Mouse (Mus musculus): ENCODE results near the gene Sh2d2a. TPM values are rescaled to one million over a fixed set of nuclear protein-coding genes. Genes with fewer than 3 reads are reported as not detected.

Gene Sh2d2a
- total and polyA plus RNA-seq, 3 experiments = 23.2 to 66.8 (median 39.2) TPM

DNA sequence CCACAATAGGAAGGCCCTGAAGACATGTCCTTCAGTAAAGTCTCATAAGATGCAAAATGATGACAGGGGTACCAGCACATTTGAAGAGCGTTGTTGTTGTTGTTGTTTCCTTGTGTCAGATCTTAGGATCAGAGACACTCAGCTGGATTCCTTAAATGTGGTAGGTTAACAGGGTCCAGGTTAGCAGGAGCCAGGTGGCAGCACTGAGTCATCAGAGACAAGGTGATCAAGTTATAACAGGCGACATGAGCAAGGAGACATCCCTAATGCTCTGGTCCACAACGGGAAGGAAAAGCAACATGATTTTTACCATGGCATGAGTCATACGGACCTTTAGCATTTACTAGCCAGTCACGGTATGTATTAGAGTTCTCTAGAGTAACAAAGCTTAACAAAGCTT, 13.1 kb upstream of the Sh2d2a start:
- Histone ChIP-seq H3K27ac (ENCODE audit: insufficient read depth, low read depth) (no peak overlapping the region), H3K4me1 (ENCODE audit: control insufficient read depth in 1 of 2, insufficient read depth in 2 of 2) (peaks cover 8 to 28% of the 10 kb centered on the region in 2 experiments), H3K36me3 (replicated peaks in 1 of 2; ENCODE audit: control insufficient read depth in 1 of 2, insufficient read depth in 1 of 2, low read length in 1 of 2) (no peaks in the 10 kb centered on the region), H3K27me3 (replicated peaks) (no peaks in the 10 kb centered on the region), H3K9me3 (replicated peaks; ENCODE audit: low read length) (no peaks in the 10 kb centered on the region), H3K9ac (ENCODE audit: insufficient read depth, low read depth) (no peak overlapping the region), H3K4me2 (ENCODE audit: insufficient read depth, low read depth, poor library complexity, severe bottlenecking) (no peak overlapping the region), H3K4me3 (replicated peaks in 1 of 3; ENCODE audit: low read depth in 2 of 3, low read length in 2 of 3, poor library complexity in 1 of 3) (no peak overlapping the region), H3K79me2 (replicated peaks; ENCODE audit: control insufficient read depth, extremely low read depth, insufficient read depth, poor library complexity, severe bottlenecking) (no peaks in the 10 kb centered on the region)
- TF ChIP-seq SMC3 (IDR thresholded peaks at IDR 0.05; ENCODE audit: low read depth, low read length) (peak; percentile 31; the same call in 1 of the 2 replicates), RAD21 (IDR thresholded peaks at IDR 0.05; ENCODE audit: low read depth, low read length) (no peak; the same call in 1 of the 2 replicates), SIN3A (IDR thresholded peaks at IDR 0.05; ENCODE audit: low read length) (no peak), CTCF (conservative IDR thresholded peaks at IDR 0.05 in 1 of 2, IDR thresholded peaks at IDR 0.05 in 1 of 2; ENCODE audit: low read depth in 2 of 2, low read length in 2 of 2) (peak in 1 of 2 experiments; percentile 57; a peak in 2 of 4 replicates), NRF1 (IDR thresholded peaks at IDR 0.05; ENCODE audit: low read depth, low read length) (no peak)
- in situ Hi-C loops (cut with MboI; ENCODE audit: low pct_ligation_motif_present, low pct_unique_long_range_greater_than_20kb, low sequenced_read_pairs) (no loop called here), dilution Hi-C loops (cut with MboI; ENCODE audit: extremely low pct_ligation_motif_present, extremely low pct_unique_long_range_greater_than_20kb, low sequenced_read_pairs) (no loop called here)
- DNase-seq (ENCODE audit: extremely low read depth) = no peak

DNA sequence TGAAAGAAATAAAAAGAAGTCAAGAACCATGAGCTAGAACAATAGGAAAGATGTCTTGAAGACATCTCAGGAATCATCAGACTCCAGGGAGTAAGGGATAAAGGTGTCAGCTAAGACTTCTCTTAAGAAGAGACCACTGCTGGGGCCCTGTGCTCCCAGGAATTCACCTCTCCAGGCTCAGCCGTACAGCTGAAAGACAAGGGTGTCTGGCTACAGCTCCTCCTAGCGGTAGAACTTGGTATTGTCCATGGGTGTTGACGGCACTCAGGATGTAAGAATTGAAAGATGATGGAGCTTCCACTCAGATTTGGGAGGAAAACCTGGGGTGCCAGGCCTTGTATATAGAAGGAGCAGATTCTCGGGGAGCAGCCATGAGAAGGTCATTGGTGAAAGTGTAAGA, 7.9 kb upstream of the Sh2d2a start:
- no peak overlapping the region for H3K9ac ChIP-seq (ENCODE audit: insufficient read depth, low read depth)
- peaks cover 0 to 8% of the 10 kb centered on the region in 2 experiments; a peak in 1 of 4 replicates for H3K4me1 ChIP-seq (ENCODE audit: control insufficient read depth in 1 of 2, insufficient read depth in 2 of 2)
- in situ Hi-C loops (cut with MboI; ENCODE audit: low pct_ligation_motif_present, low pct_unique_long_range_greater_than_20kb, low sequenced_read_pairs) = no loop called here
- no peak overlapping the region for H3K4me2 ChIP-seq (ENCODE audit: insufficient read depth, low read depth, poor library complexity, severe bottlenecking)
- dilution Hi-C loops (cut with MboI; ENCODE audit: extremely low pct_ligation_motif_present, extremely low pct_unique_long_range_greater_than_20kb, low sequenced_read_pairs) = no loop called here
- no peaks in the 10 kb centered on the region for H3K9me3 ChIP-seq (replicated peaks; ENCODE audit: low read length)
- no peak overlapping the region for H3K27ac ChIP-seq (ENCODE audit: insufficient read depth, low read depth)
- H3K36me3 ChIP-seq (replicated peaks in 1 of 2; ENCODE audit: control insufficient read depth in 1 of 2, insufficient read depth in 1 of 2, low read length in 1 of 2) = no peaks in the 10 kb centered on the region
- peaks cover 14% of the 10 kb centered on the region for H3K27me3 ChIP-seq (replicated peaks)
- no peak overlapping the region for H3K4me3 ChIP-seq (replicated peaks in 1 of 3; ENCODE audit: low read depth in 2 of 3, low read length in 2 of 3, poor library complexity in 1 of 3)
- TF ChIP-seq ZC3H11A (IDR thresholded peaks at IDR 0.05; ENCODE audit: low read depth, low read length) = no peak
- TF ChIP-seq MAZ (IDR thresholded peaks at IDR 0.05; ENCODE audit: low read depth, low read length) = no peak
- no peak for TF ChIP-seq MYC (IDR thresholded peaks at IDR 0.05; ENCODE audit: low read depth, low read length)
- TF ChIP-seq CTCF (conservative IDR thresholded peaks at IDR 0.05 in 1 of 2, IDR thresholded peaks at IDR 0.05 in 1 of 2; ENCODE audit: low read depth in 2 of 2, low read length in 2 of 2) = peak; percentile 89 to 99
- no peak for TF ChIP-seq UBTF (IDR thresholded peaks at IDR 0.05; ENCODE audit: low read depth, low read length)
- TF ChIP-seq KAT2A (IDR thresholded peaks at IDR 0.05; ENCODE audit: insufficient replicate concordance, low read length) = no peak
- TF ChIP-seq EP300 (IDR thresholded peaks at IDR 0.05; ENCODE audit: low read length) = no peak
- no peak for TF ChIP-seq IRF4 (IDR thresholded peaks at IDR 0.05; ENCODE audit: low read depth, low read length)
- no peak for TF ChIP-seq ETS1 (conservative IDR thresholded peaks at IDR 0.05; ENCODE audit: low read depth, low read length)
- no peak for TF ChIP-seq MAFK (IDR thresholded peaks at IDR 0.05; ENCODE audit: insufficient replicate concordance, low read length)
- no peak for TF ChIP-seq HCFC1 (IDR thresholded peaks at IDR 0.05; ENCODE audit: low read depth, low read length)
- TF ChIP-seq TCF12 (IDR thresholded peaks at IDR 0.05; ENCODE audit: low read depth, low read length) = 0 out of 2 replicates have a peak, but pooled peaks have one; percentile 18
- peak; percentile 60 for TF ChIP-seq RAD21 (IDR thresholded peaks at IDR 0.05; ENCODE audit: low read depth, low read length)
- no peak for TF ChIP-seq PAX5 (IDR thresholded peaks at IDR 0.05; ENCODE audit: low read length)
- TF ChIP-seq CHD2 (IDR thresholded peaks at IDR 0.05; ENCODE audit: low read length) = no peak
- TF ChIP-seq USF2 (conservative IDR thresholded peaks at IDR 0.05; ENCODE audit: low read depth, low read length) = no peak
- TF ChIP-seq ZMIZ1 (IDR thresholded peaks at IDR 0.05; ENCODE audit: low read depth, low read length) = no peak
- no peak for TF ChIP-seq USF1 (IDR thresholded peaks at IDR 0.05; ENCODE audit: low read depth, low read length)
- no peak for TF ChIP-seq MEF2A (IDR thresholded peaks at IDR 0.05; ENCODE audit: borderline replicate concordance, low read depth, low read length)
- no peak for TF ChIP-seq SIN3A (IDR thresholded peaks at IDR 0.05; ENCODE audit: low read length)
- peak; percentile 87 for TF ChIP-seq SMC3 (IDR thresholded peaks at IDR 0.05; ENCODE audit: low read depth, low read length)
- H3K79me2 ChIP-seq (replicated peaks; ENCODE audit: control insufficient read depth, extremely low read depth, insufficient read depth, poor library complexity, severe bottlenecking) = no peaks in the 10 kb centered on the region
- DNase-seq (ENCODE audit: extremely low read depth) = peak; percentile 77

All from CH12.LX (cell line).